Mouse (Mus musculus) spleen, adult 10 weeks (tissue): Measurements from ENCODE around the gene Erich6. TPM values are rescaled to one million over a fixed set of nuclear protein-coding genes. Genes with fewer than 3 reads are reported as not detected.

Experiments
- polyA plus RNA-seq: library from polyadenylated mRNA; stranded (reverse); fragments of 350-450 nt; fragmentation: Illumina TruSeq; extraction: RNeasy Lipid Tissue Mini Kit (QIAGEN cat#74804); gene quantifications from one replicate; pipeline ENCODE4 v1.2.3, GENCODE M21; 2015; ENCODE audit warnings: low replicate concordance; ENCODE audit not compliant: insufficient read depth

Erich6 gene
- not detected for polyA plus RNA-seq

GRCm38 (mm10) chr3:58636406-58637295 lies at the start of gene Erich6:
Erich6 (minus strand) TSS chr3:58637207.

GRCm38 (mm10) chr3:58576137-58577066 lies 60.6 kb downstream of the Erich6 start, which contains the start of gene Selenot:
Selenot (plus strand) TSS chr3:58576636.

Other genes with a start within 250 kb of the Erich6 start
- gene Tsc22d2, start 222.5 kb downstream of the Erich6 start, polyA plus RNA-seq = 25.8 TPM
- 83.6 TPM for gene Eif2a, start 111.4 kb downstream of the Erich6 start, polyA plus RNA-seq
- 283 TPM for gene Serp1, start 111.3 kb downstream of the Erich6 start, polyA plus RNA-seq
- 188 TPM for gene Selenot, start 60.6 kb downstream of the Erich6 start, polyA plus RNA-seq
- 11.1 TPM for gene Siah2, start 55.2 kb upstream of the Erich6 start, polyA plus RNA-seq
- gene Mindy4b-ps, start 185.1 kb upstream of the Erich6 start, polyA plus RNA-seq = not detected
- gene Clrn1, start 248.1 kb upstream of the Erich6 start, polyA plus RNA-seq = not detected